Mouse (Mus musculus): ENCODE measurements around the gene Galk2.

Galk2 gene

DNA sequence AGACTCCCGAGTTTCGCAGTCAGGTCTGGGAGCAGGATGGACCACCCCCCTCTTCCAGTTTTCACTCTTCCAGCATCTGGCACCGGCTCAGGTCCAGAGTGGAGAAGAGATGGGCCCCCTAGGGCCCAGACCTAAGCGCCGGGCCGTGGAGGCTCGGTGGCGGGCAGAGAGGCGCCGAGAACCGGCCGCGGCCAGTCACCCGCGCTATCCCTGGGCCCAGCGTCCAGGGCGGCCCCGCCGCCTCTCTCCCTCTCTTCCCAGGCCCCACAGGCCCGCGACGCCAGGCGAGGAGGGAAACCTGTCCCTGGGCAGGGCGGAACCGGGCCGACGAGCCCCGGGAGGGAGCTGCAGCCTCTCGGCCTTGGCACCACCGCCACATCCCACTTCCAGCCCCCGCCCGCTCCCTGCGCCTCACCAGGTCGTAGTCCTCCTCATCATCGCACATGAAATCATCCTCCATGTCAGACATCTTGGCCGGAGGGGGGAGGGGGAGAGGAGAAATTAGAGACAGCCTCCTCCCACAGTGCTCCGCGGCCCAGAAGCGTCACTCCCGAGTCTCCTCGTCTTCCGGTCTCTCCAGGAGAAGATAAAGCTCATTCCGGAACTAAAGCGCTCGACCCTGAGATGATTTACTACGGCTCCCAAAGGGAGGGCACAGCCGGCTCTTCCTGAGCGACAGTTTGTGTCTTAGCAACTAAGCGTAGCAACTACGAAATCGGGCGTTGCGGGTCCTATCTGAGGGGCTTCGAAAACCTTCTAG is at the start of gene Galk2, which contains the start of gene Cops2:
Galk2 (plus strand) TSS at position 589 of the 760 bp plus-strand sequence.
Cops2 (minus strand) TSS at position 619 of the 760 bp plus-strand sequence.
- DNase-seq = peak; percentile 96

DNA sequence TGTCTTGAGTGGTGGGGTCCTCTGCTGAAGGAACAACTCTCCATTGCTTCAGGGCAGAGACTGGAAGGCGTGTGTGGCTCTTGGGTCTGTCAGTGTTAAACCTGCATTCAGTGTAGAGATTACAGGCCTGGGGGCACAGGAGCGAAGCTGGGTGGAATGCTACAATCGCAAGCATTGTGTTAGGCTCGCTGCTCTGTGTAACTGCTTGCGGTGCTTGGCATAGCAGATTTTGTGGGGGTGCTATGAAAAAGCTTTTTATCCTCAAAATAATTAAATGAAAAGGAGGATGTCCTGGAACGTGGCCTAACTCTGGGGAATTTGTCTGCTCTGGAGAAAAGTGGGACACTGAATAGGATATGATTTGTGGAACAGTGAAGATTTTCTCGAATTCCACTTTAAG is 49.4 kb upstream of the Galk2 start:
- DNase-seq = no peak

GRCm38 (mm10) chr2:125811332-125811731 is 47.6 kb upstream of the Galk2 start:
- no peak for DNase-seq

- no peak for DNase-seq
These were observed 44.8 kb upstream of the Galk2 start for GRCm38 (mm10) chr2:125813972-125814595.

DNA sequence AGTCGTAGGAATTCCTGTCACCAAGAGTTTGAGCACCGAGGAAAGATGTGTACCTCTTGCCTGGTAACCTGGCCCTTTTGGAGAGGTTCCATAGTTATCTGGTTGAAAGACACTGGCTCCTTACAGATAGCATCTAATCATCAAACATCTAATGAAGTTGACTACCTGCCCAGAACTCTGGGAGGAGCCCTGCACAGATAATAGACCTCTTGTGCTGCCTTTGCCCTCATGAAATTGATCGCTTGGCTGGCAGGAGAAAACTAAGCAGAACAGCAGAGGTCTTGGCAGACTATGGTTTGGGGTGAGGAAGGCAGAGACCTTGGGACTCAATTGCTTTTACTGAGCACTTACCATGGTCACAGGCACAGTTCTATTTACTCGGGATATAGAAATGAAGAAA is 38.5 kb upstream of the Galk2 start:
- DNase-seq = no peak

- no peak for DNase-seq
These were observed 32.7 kb upstream of the Galk2 start for GRCm38 (mm10) chr2:125826201-125826600.

DNA sequence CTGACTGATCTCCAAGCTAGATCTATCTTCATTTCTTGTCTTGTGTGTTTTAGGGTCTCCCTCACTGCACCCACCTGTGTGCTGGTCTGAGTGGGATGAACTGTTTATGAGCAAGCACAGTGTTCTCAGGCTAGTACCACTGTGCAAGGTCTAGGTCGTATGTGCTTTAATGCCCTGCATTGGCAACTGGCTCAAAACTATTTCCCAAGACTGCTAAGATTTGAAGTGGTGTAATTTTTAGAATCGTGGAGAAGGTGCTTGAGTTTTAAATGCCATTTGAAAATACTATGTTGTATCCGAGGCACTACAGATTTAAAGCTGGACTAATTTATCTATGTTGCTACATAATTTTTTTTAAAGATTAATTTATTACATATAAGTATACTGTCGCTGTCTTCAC is 31.0 kb upstream of the Galk2 start:
- DNase-seq = no peak

DNA sequence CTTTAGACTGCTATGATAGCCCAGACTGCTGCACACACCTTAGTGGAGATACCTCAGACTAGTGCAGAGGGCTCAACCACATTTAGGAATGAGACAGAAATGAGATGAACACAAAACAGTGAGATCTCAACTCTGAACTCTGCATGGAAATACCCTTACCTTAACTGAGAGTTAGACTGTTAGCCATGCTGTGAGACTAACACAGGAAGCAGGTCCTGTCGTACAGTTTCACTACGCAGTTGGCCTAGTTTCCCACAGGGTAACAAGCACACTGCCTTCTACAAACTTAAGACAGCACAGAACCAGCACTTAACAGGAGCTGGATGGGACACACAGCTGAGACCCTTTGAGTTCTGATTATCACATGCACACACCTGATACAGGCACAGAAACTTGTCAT is 29.0 kb upstream of the Galk2 start:
- DNase-seq = no peak

DNA sequence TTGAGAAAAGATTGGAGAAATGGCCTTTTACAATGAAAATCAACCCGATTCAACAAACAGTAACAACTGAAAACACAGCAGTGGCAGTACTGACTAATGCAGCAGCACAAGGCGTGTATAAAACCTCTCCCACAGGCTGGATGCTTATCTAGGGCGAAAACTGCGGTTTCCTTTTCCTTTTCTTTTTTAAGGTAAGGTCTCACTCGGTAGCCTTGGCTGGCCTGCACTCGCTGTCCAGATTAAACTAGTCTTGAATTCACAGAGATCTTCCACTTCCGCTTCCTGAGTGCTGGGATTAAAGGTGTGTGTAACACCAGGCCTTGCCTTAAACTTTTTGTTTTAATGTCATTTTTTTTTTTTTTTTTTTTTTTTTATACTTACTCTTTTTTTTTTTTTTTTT is 20.8 kb upstream of the Galk2 start:
- no peak for DNase-seq

GRCm38 (mm10) chr2:125838708-125839284 is 20.1 kb upstream of the Galk2 start:
- no peak for DNase-seq

DNA sequence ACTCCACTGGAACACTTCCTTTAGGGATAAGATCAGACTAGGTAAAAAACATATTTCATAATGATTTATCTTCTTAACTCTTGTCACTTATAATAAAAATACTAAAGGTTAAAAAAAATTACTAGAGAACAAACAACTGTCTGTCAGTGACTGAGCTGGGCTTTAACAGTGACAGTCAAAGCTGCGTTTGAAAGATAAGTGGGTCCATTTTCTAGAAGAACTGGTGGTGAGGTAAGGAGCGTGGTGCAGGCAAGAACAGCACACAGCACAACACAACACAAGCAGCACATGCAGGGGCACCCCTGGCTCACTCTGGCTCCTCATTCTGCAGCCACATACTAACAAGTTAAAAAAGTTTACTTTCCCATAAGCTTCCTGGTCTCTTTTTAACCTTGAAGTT is 7.7 kb upstream of the Galk2 start:
- DNase-seq = no peak

GRCm38 (mm10) chr2:125857707-125858106 is 1.2 kb upstream of the Galk2 start:
- DNase-seq = no peak

DNA sequence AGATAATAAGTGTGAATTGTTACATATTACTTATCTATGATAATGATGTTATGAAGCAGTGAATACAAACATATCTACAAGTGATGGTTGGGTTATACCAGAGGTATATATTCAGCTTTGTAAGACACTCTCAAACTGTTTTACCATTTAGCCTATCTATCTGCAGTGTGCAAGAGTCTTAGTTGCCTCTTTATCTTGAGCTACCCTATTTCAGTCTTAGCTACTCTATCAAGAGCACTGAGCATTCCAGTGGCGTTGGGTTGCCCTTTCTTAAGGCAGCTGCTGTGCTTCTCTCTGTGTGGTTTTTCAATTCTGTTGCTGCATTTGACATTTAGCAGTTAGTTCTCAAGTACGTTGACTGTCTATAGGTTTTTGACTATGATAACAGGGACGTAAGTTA is 4.9 kb downstream of the Galk2 start:
- DNase-seq = no peak

DNA sequence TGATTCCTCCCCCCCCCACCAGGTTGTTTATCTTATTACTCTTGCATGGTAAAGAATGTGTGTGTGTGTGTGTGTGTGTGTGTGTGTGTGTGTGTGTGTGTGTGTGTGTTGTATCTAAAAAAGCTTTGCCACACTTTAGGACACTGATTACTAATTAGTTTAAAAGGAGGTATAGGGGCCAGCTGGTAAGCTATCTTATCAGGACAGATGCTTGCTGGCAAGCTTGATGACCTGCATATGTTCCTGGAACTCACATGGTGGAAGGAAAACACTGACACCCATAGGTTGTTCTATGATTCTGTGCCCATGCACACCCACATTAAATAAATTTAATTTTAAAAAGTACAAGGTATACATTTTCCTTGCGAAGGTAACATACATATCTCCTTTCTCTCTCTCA is 5.6 kb downstream of the Galk2 start:
- DNase-seq = no peak

- no peak for DNase-seq
These were observed 6.7 kb downstream of the Galk2 start for GRCm38 (mm10) chr2:125865585-125865984.

DNA sequence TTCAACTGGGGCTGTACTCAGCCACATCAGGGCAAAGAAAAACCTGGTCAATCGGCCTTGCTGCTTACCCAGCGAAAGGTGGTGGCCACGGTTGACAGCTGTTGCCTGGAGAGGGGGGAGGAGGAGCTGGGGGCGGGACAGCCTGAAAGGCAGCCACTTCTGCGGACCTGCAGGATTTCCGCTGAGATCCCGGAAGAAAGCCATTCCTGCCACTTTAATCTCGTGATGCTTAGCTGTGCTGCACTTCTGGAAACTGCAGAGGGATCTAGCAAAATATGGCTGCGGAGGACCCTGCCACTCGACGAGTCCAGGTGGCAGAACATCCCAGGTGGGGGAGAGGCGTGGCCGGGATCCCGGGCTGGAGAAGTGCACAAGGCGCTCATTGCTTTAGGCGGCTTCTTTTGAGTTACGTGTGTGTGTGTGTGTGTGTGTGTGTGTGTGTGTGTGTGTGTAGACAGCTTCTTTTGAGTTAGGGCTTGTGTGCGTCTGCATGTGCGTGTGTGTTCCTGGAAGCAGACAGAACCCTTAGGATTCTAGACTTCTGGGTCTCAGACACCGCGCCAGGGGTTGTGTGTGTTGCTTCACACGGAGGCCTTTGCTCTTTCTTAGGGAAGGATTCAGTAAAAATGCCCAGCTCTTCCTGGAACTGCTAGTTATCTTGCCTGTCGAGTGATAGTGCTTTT is 7.3 kb downstream of the Galk2 start:
- peak; percentile 83 for DNase-seq

GRCm38 (mm10) chr2:125868301-125868700 is 9.4 kb downstream of the Galk2 start:
- DNase-seq = no peak

DNA sequence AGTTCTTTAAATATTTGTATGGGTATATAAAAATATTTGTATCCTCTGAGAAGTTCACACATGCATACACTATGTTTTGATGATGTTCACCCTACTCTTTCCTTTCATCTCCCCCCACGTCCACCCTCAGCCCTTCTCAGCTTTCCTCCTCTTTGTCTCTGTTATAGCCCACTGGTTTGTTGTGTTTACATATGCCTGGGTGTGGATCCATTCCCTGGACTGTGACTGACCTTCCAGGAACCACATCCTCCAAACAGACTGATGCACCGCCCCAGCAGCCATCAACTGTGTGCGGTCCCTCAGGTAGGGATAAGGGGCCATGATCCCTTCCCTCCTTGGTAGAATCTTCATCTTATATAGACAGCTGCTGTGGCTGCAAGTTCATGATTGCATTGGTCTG is 11.2 kb downstream of the Galk2 start:
- DNase-seq = no peak

DNA sequence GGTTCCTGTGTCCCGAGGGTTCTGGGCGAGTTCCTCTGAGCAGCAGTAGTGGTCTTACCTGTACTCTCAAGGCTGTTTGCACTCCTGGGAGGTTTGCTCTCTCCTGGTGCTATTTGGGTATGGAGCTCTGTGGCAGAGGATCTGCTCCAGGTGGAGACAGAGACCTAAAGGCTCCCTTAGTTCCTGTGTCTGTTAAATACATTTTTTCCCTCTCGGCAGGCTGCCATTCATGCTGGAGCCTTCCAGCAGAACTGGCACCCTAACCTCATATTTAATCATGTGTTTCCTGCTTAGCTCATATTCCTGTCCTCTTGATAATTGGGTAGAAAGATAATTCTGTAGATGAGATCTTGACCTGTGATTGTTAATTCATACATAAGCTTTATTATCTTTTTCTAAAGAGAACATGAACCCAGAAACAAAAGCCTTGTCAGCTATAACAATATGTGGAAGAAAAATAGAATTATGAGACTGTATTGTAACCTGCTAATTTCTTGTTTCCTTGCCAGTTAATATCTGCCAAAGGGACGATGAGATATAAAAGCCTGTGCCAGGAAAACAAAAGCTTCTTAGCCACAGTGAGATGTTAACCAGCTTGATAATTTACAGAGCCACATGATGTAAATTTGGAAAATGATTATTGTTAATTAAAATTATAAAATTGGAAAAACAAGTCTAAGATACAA is 27.1 kb downstream of the Galk2 start:
- DNase-seq = peak; percentile 6

GRCm38 (mm10) chr2:125893096-125893495 is 34.2 kb downstream of the Galk2 start:
- peak; percentile 35 for DNase-seq

GRCm38 (mm10) chr2:125895099-125895498 is 36.2 kb downstream of the Galk2 start:
- no peak for DNase-seq

DNA sequence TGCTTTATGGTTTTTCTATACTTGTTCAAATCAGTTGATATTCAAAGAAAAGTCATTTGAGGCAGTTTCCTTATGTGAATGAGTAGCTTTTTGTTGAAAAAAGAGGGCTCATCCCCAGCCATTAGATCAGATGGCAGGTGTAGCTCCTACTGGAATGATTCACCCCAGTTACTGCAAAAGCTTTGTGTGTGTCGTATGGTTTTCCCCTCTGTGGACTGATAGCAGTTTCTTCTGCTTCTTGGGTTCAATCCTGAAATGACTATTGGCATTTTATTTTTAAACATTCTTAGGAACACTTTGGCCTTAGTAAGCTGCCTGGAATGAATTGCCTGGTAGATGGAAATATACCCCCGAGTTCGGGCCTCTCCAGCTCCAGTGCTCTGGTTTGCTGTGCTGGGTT is 37.4 kb downstream of the Galk2 start:
- no peak for DNase-seq

GRCm38 (mm10) chr2:125900797-125901410 is 42.0 kb downstream of the Galk2 start:
- DNase-seq = no peak
